Mouse (Mus musculus) macrophage (primary cell): ENCODE measurements at regions not wholly inside any gene's neighbourhood (a gene's known extent, or its start where the extent isn't known, plus 50 kb on each side); places are given as distances from the start of the nearest gene placed in this dataset.
"Not testable (repeated sequence)": the region's sequence is repeated elsewhere in the genome, so short reads cannot be mapped to it uniquely, and the experiment has no call there.

Source experiments
- H3K27ac ChIP-seq: fragments of 350-480 bp; formaldehyde crosslinking; 2 replicates; pipeline ENCODE4 v1.9.0; 2021
- H3K36me3 ChIP-seq: fragments of 350-480 bp; formaldehyde crosslinking; 2 replicates; pipeline ENCODE4 v1.9.0; 2021; ENCODE audit errors: inconsistent target
- H3K4me3 ChIP-seq: fragments of 350-480 bp; formaldehyde crosslinking; 2 replicates; pipeline ENCODE4 v1.9.0; 2021; ENCODE audit errors: inconsistent target
- H3K79me2 ChIP-seq: fragments of 350-480 bp; formaldehyde crosslinking; 2 replicates; pipeline ENCODE4 v1.9.0; 2021; ENCODE audit errors: inconsistent target
- WGBS: methylation state at CpG from one replicate; pipeline ENCODE4 v1.1.7; 2026; ENCODE audit warnings: inconsistent platforms; ENCODE audit not compliant: missing documents; 5-methylcytosine and 5-hydroxymethylcytosine counted together

DNA sequence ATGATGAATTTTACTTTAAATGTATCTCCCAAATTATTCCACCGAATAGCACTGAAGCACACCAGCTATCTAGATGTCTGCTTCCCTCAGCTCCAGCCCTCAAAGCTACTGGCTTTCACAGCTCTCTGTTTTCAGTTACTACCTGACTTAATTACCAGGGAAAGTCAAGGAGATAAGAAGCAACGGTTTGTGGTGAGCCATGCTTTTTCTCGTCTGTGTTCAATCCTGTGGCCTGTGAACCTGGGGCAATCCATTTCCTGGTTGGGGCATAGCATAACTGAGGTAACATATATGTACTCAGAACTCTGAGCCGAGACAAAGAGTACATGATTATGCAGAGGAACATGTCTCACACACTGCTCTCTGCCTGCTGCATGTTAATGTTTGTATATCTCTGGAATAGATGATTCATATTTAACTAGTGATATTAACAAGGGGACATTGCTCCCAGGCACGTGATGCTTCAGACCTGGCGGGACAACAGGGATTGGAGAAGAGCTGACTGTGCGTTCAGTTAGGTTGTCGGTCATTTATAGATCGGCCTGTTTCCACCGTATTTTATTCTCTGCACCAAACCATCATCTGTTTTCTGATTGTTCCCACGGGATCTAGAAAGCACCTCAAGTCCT is 453.3 kb downstream of the Dad1 start:
- H3K27ac ChIP-seq = no peak overlapping the region
- H3K36me3 ChIP-seq = no peaks in the 10 kb centered on the region
- H3K79me2 ChIP-seq = no peaks in the 10 kb centered on the region
- H3K4me3 ChIP-seq = no peak overlapping the region
- WGBS = 83% methylated on average over 11 of the region's 11 CpGs

DNA sequence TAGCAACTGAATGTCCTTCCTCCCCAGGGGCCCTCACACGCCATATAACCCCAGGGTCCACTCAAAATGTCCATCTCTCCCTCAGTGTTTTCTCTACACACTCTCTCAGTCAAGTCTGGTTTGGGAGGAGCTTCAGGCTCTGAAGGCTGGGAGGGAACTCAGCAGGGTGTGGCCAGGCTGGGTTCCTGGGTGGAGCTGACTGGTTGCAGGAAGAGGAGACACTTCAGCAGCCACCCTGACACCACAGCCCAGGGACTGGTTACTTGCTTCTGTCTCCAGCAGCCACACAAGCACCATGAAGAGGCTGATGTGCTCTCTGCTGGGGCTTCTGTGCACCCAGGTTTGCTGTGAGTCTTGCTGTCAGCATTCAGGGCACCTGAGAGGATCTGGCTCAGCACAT is 458.7 kb downstream of the Dad1 start:
- H3K27ac ChIP-seq, H3K36me3 ChIP-seq, H3K79me2 ChIP-seq: not testable (repeated sequence)
- H3K4me3 ChIP-seq = peak overlapping the region; percentile 20
- WGBS = 71% methylated on average over 1 of the region's 1 CpGs

GRCm38 (mm10) chr14:53794527-53794926 is 459.4 kb downstream of the Dad1 start:
- Histone ChIP-seq H3K79me2 (no peaks in the 10 kb centered on the region), H3K4me3 (no peak overlapping the region), H3K27ac (no peak overlapping the region), H3K36me3 (no peaks in the 10 kb centered on the region)
- 95% methylated on average over 5 of the region's 5 CpGs for WGBS

DNA sequence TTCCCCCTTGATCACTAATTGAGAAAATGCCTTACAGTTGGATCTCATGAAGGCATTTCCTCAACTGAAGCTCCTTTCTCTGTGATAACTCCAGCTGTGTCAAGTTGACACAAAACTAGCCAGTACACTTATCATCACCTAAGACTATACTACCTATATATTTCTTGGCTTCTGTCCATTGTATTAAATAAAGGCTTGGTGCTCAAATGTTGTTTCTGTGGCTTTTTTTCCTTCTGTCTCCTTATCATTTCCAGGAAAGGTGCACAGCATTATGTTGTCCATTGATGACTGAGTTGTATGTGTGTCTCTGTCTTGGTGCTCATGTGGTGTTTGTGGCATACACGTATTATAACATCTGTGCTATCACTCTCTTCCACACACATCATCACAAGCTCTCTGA is 461.5 kb downstream of the Dad1 start:
- H3K4me3 ChIP-seq, H3K36me3 ChIP-seq, H3K79me2 ChIP-seq, H3K27ac ChIP-seq: not testable (repeated sequence)
- WGBS = 100% methylated on average over 1 of the region's 1 CpGs

DNA sequence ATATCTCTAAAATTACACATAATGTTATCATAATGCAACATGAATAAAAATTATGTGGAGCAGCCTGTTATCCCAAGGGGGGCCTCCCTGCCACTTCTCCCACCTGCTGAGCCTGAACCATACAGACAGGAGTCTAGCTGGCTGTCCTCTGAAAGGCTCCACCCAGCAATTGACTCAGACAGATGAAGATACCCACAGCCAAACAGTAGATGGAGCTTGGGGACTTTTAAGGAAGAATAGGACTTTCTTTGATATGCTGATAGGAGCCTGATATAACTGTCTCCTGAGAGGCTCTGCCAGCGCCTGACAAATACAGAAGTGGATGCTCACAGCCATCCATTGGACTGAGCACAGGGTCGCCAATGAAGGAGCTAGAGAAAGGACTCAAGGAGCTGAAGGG is 468.4 kb downstream of the Dad1 start:
- H3K79me2 ChIP-seq, H3K27ac ChIP-seq, H3K36me3 ChIP-seq, H3K4me3 ChIP-seq: not testable (repeated sequence)
- 92% methylated on average over 2 of the region's 2 CpGs for WGBS

GRCm38 (mm10) chr14:53777375-53777774 is 476.5 kb downstream of the Dad1 start:
- no peaks in the 10 kb centered on the region for H3K79me2 ChIP-seq
- H3K4me3 ChIP-seq = no peak overlapping the region
- 76% methylated on average over 3 of the region's 3 CpGs for WGBS
- H3K36me3 ChIP-seq = no peaks in the 10 kb centered on the region
- H3K27ac ChIP-seq = no peak overlapping the region

DNA sequence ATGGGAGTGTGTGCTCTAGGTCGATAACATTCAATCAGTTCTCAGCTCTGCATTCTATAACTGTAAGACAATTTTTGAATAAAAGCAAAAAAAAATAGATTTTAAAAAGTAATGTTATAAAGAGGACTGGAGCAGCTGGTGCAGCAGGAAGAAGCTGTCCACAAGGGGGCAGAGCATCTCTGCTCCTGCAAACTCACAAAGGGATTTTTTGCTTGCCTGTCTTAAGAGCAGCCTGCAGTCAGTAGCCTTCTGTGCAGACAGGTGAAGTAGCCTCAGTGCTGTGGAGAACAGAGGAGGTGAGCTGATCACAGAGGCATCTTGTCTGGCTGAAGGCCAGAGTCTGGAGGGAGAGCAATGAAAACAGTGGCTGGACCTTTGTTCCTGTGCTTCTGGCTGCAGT is 477.2 kb downstream of the Dad1 start:
- not testable (repeated sequence) for H3K79me2 ChIP-seq, H3K4me3 ChIP-seq, H3K36me3 ChIP-seq, H3K27ac ChIP-seq
- WGBS = 50% methylated on average over 1 of the region's 1 CpGs

GRCm38 (mm10) chr14:53766501-53766900 is 487.4 kb downstream of the Dad1 start:
- H3K4me3 ChIP-seq, H3K79me2 ChIP-seq, H3K36me3 ChIP-seq, H3K27ac ChIP-seq: not testable (repeated sequence)
- 21% methylated on average over 6 of the region's 6 CpGs for WGBS

GRCm38 (mm10) chr14:53765918-53766317 is 488.0 kb downstream of the Dad1 start:
- H3K4me3 ChIP-seq, H3K79me2 ChIP-seq, H3K27ac ChIP-seq, H3K36me3 ChIP-seq: not testable (repeated sequence)
- 85% methylated on average over 1 of the region's 1 CpGs for WGBS

- H3K36me3 ChIP-seq, H3K4me3 ChIP-seq, H3K27ac ChIP-seq, H3K79me2 ChIP-seq: not testable (repeated sequence)
- 100% methylated on average over 1 of the region's 2 CpGs for WGBS
Measured at GRCm38 (mm10) chr14:53760578-53760977, 493.3 kb downstream of the Dad1 start.

DNA sequence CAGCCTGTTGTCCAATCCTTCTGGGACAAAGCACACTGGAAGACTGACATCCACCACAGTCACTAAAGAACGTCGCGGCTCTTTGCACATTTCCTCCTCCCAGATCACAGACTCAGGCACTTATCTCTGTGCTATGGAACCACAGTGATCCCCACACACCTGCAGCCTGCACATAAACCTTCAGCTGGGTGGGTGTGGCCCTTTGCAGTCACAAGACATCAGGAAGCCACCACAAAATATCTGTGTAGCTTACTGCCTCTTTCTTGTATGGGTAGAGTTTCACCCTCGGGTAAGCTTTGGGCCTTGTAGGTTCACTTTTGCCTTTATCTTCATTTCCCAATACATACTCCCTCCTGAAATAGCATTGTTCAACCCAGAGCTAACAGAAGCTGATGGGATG is 496.1 kb downstream of the Dad1 start:
- WGBS = 33% methylated on average over 3 of the region's 4 CpGs
- peak overlapping the region; percentile 67 for H3K27ac ChIP-seq
- H3K79me2 ChIP-seq, H3K36me3 ChIP-seq, H3K4me3 ChIP-seq: not testable (repeated sequence)

DNA sequence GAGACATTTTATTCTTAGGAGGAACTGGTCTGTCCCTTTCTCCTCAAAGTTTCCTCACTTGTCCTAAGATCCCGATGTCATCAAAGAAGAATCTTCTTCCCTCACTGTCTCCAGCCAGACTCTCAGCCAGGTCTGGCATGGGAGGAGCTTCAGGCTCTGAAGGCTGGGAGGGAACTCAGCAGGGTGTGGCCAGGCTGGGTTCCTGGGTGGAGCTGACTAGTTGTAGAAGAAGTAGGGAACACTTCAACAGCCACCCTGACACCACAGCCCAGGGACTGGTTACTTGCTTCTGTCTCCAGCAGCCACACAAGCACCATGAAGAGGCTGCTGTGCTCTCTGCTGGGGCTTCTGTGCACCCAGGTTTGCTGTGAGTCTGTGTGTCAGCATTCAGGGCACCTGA is 496.8 kb downstream of the Dad1 start:
- not testable (repeated sequence) for H3K79me2 ChIP-seq, H3K4me3 ChIP-seq, H3K36me3 ChIP-seq
- peak overlapping the region; percentile 67 for H3K27ac ChIP-seq
- no CpG with 5 or more reads among the region's 1 CpGs for WGBS

DNA sequence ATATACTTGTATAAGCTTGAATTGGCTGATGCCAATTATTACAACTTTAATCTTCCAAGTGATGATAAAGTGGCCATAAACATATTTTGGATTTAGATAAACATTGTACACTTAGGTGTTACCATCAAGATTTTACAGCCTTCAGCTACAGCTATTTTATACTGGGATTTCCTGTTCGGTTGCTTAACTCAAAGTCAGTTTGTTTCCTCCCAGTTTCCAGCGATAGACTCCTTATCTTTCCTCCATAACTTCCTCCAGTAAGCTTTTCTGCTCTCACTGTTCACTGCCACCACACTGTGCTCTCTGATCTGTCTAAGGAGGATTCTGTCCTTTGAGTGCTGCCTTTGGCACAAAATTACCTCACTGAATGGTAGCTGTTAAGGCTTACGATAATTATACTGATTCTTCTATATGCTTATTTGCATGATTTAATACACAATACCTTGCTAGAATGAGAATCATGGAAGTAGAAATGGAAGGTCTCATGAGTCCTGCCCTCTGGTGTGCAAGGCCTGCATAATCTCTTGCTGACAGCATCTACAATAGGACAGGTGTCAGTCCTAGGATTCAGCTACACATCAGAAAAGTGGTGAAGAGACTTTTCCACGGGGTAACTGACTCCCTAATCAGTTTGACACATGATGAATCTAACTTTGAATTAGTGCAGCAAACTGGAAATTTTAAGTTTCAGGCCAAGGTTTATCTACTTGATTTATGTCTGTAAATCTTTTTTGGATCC is 503.0 kb downstream of the Dad1 start:
- Histone ChIP-seq H3K36me3 (no peaks in the 10 kb centered on the region), H3K4me3 (no peak overlapping the region), H3K79me2 (no peaks in the 10 kb centered on the region), H3K27ac (peak overlapping the region; percentile 68)
- 19% methylated on average over 4 of the region's 4 CpGs for WGBS

- 67% methylated on average over 2 of the region's 3 CpGs for WGBS
- not testable (repeated sequence) for H3K4me3 ChIP-seq, H3K27ac ChIP-seq, H3K79me2 ChIP-seq, H3K36me3 ChIP-seq
Measured at GRCm38 (mm10) chr14:53743552-53743951, 510.4 kb downstream of the Dad1 start.

- H3K4me3 ChIP-seq, H3K27ac ChIP-seq, H3K79me2 ChIP-seq, H3K36me3 ChIP-seq: not testable (repeated sequence)
- 20% methylated on average over 2 of the region's 2 CpGs for WGBS
Measured at GRCm38 (mm10) chr14:53742864-53743263, 511.0 kb downstream of the Dad1 start.

- 19% methylated on average over 2 of the region's 4 CpGs for WGBS
- H3K36me3 ChIP-seq, H3K27ac ChIP-seq, H3K4me3 ChIP-seq, H3K79me2 ChIP-seq: not testable (repeated sequence)
Measured at GRCm38 (mm10) chr14:53741246-53741645, 512.7 kb downstream of the Dad1 start.
